Mouse (Mus musculus) myocyte (in vitro differentiated cells): ENCODE measurements around the gene Ptpn23. TPM values are rescaled to one million over a fixed set of nuclear protein-coding genes. Genes with fewer than 3 reads are reported as not detected.
A peak's percentile ranks its signal among the peaks of the same experiment; 100 is the strongest.

Experiments used
- H3K27me3 ChIP-seq: one replicate; pipeline ENCODE4 v1.6.1; 2011; ENCODE audit not compliant: control insufficient read depth, insufficient read depth, insufficient read length
- H3K36me3 ChIP-seq: one replicate; pipeline ENCODE4 v1.6.1; 2011; ENCODE audit not compliant: control insufficient read depth, insufficient read depth
- H3K4me2 ChIP-seq: one replicate; pipeline ENCODE4 v1.6.1; 2011; ENCODE audit warnings: low read depth, control low read depth
- H3K4me3 ChIP-seq: one replicate; pipeline ENCODE4 v1.5.1; 2011; ENCODE audit warnings: mild to moderate bottlenecking, control low read depth, moderate library complexity
- H3K79me2 ChIP-seq: one replicate; pipeline ENCODE4 v1.6.1; 2011; ENCODE audit not compliant: control insufficient read depth, insufficient read depth
- H3ac ChIP-seq: one replicate; pipeline ENCODE4 v1.6.1; 2011; ENCODE audit not compliant: control insufficient read depth, insufficient read length
- CEBPB ChIP-seq: IDR thresholded peaks from 2 replicates; pipeline ENCODE4 v1.6.1; 2011; ENCODE audit warnings: mild to moderate bottlenecking, moderate library complexity; ENCODE audit not compliant: poor library complexity, insufficient read depth, severe bottlenecking
- E2F4 ChIP-seq: IDR thresholded peaks from one replicate; pipeline ENCODE4 v1.6.1; 2011; ENCODE audit warnings: mild to moderate bottlenecking, control low read depth, moderate library complexity; ENCODE audit not compliant: insufficient read depth
- MAX ChIP-seq: IDR thresholded peaks from one replicate; pipeline ENCODE4 v1.6.1; 2011; ENCODE audit warnings: low read depth, mild to moderate bottlenecking, control low read depth
- MYOD1 ChIP-seq, 3 experiments: IDR thresholded peaks; one replicate each; pipeline ENCODE4 v1.6.1; 2011; ENCODE audit warnings: control low read depth in 2 of 3, low read depth in 2 of 3, mild to moderate bottlenecking in 2 of 3, moderate library complexity in 1 of 3; ENCODE audit not compliant: insufficient read length in 2 of 3, control insufficient read depth in 1 of 3
- MYOG ChIP-seq, 3 experiments: IDR thresholded peaks; one replicate each; pipeline ENCODE4 v1.6.1; 2011; ENCODE audit warnings: control low read depth in 2 of 3, low read depth in 2 of 3, mild to moderate bottlenecking in 2 of 3; ENCODE audit not compliant: insufficient read length in 2 of 3, control insufficient read depth in 1 of 3, insufficient read depth in 1 of 3
- POLR2A ChIP-seq: IDR thresholded peaks from one replicate; pipeline ENCODE4 v1.6.1; 2011; ENCODE audit warnings: low read depth, mild to moderate bottlenecking, control low read depth, moderate library complexity; ENCODE audit not compliant: insufficient read length
- POLR2AphosphoS2 ChIP-seq: IDR thresholded peaks from one replicate; pipeline ENCODE4 v1.6.1; 2011; ENCODE audit warnings: low read depth, control low read depth; ENCODE audit not compliant: insufficient read length
- REST ChIP-seq: IDR thresholded peaks from one replicate; pipeline ENCODE4 v1.6.1; 2011; ENCODE audit warnings: mild to moderate bottlenecking, control low read depth, moderate library complexity; ENCODE audit not compliant: insufficient read depth, insufficient read length
- SRF ChIP-seq: IDR thresholded peaks from one replicate; pipeline ENCODE4 v1.6.1; 2011; ENCODE audit warnings: low read depth; ENCODE audit not compliant: control insufficient read depth, insufficient read length
- TCF12 ChIP-seq: IDR thresholded peaks from one replicate; pipeline ENCODE4 v1.6.1; 2011; ENCODE audit warnings: mild to moderate bottlenecking, control low read depth; ENCODE audit not compliant: poor library complexity, insufficient read depth, severe bottlenecking
- TCF3 ChIP-seq: IDR thresholded peaks from one replicate; pipeline ENCODE4 v1.6.1; 2011; ENCODE audit warnings: low read depth, control low read depth; ENCODE audit not compliant: insufficient read length
- USF1 ChIP-seq: IDR thresholded peaks from one replicate; pipeline ENCODE4 v1.6.1; 2011; ENCODE audit warnings: low read depth, mild to moderate bottlenecking, control low read depth, moderate library complexity
- polyA plus RNA-seq: library from polyadenylated mRNA; unstranded; fragments of >200 nt; fragmentation: generic; extraction: Trizol; gene quantifications from one replicate; pipeline ENCODE4 v1.2.1, GENCODE M21; 2012; ENCODE audit warnings: missing spikeins

The Ptpn23 gene
- 36.0 TPM for polyA plus RNA-seq

DNA sequence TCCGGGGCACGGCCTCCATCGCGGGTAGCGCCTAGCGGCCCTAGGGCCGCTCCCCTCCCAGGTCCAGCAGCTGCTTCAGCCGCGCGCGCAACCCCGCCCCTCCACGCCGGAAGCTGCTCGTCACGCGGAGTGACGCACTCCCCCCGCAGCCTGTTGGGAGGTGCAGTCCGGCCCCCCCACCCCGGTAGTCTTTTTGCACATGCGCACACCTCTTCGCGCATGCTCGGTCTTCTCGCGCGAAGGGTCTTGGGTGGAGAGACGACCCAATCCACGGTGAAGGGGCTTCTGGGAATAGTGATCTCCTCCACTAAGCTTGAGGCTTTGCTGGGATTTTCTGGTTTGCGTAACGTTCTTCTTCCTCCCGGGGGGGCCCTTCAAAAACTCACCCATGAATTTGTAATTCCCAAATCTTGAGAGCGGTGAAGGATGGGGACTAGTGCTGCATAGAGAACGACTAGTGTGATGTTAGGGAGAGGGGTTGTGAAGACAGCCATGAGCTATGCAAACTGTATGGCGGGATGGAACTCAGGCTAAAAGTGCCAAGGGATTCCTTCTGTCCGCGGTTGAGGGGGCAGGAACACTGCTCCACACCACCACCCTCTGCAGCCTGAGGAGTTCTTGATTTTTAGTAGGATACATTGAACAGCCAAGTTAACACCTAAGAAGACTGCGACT is at the start of gene Ptpn23:
Gene Ptpn23 (minus strand): TSS at position 115 of the 675 bp plus-strand sequence.
- TF ChIP-seq E2F4 (no peak), POLR2A (peak; percentile 86), POLR2AphosphoS2 (peak; percentile 88), USF1 (peak; percentile 63), SRF (no peak), MYOD1 (IDR thresholded peaks at IDR 0.05; ENCODE audit: control insufficient read depth in 1 of 3, insufficient read length in 2 of 3, low read depth in 2 of 3) (peak in 2 of 3 experiments; percentile 70 to 88), MYOG (IDR thresholded peaks at IDR 0.05; ENCODE audit: control insufficient read depth in 1 of 3, insufficient read depth in 1 of 3, insufficient read length in 2 of 3, low read depth in 2 of 3) (peak; percentile 30 to 90 (median 77)), TCF3 (no peak), TCF12 (no peak), MAX (no peak), CEBPB (peak; percentile 51; the same call in 1 of the 2 replicates), REST (no peak)
- Histone ChIP-seq H3K36me3 (no peaks in the 10 kb centered on the region), H3K4me3 (peak within 1 kb of the TSS; percentile 97), H3K4me2 (peak within 1 kb of the TSS; percentile 95), H3K79me2 (peaks cover 46% of the 10 kb centered on the region), H3K27me3 (no peaks in the 10 kb centered on the region), H3ac (peak within 1 kb of the TSS; percentile 98)

DNA sequence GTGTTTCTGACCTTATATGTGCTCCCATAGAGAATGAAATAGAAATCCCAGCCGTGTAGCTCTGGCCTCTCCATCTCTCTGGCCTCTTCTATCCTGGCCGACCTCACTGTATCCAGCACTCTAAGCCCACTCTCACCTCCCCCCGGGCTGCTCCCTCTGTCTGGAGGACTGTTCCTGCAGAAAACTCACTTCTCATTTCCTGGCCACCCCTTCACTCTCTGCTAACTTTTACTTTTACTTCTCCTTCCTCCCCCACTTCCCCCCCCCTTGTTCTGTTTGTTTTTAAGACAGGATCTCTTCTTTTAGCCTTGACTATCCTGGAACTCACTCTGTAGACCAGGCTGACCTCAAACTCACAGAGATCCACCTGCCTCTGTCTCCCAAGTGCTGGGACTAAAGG is 44.5 kb upstream of the Ptpn23 start:
- H3K79me2 ChIP-seq: no peaks in the 10 kb centered on the region
- H3K27me3 ChIP-seq: no peaks in the 10 kb centered on the region
- TF ChIP-seq POLR2AphosphoS2: no peak
- TF ChIP-seq TCF12: no peak
- TF ChIP-seq E2F4: no peak
- TF ChIP-seq MAX: no peak
- TF ChIP-seq MYOD1 (IDR thresholded peaks at IDR 0.05; ENCODE audit: control insufficient read depth in 1 of 3, insufficient read length in 2 of 3, low read depth in 2 of 3): no peak
- TF ChIP-seq POLR2A: no peak
- no peak for TF ChIP-seq TCF3
- no peak overlapping the region for H3K4me2 ChIP-seq
- no peak overlapping the region for H3K4me3 ChIP-seq
- peaks cover 3% of the 10 kb centered on the region for H3K36me3 ChIP-seq
- no peak overlapping the region for H3ac ChIP-seq

DNA sequence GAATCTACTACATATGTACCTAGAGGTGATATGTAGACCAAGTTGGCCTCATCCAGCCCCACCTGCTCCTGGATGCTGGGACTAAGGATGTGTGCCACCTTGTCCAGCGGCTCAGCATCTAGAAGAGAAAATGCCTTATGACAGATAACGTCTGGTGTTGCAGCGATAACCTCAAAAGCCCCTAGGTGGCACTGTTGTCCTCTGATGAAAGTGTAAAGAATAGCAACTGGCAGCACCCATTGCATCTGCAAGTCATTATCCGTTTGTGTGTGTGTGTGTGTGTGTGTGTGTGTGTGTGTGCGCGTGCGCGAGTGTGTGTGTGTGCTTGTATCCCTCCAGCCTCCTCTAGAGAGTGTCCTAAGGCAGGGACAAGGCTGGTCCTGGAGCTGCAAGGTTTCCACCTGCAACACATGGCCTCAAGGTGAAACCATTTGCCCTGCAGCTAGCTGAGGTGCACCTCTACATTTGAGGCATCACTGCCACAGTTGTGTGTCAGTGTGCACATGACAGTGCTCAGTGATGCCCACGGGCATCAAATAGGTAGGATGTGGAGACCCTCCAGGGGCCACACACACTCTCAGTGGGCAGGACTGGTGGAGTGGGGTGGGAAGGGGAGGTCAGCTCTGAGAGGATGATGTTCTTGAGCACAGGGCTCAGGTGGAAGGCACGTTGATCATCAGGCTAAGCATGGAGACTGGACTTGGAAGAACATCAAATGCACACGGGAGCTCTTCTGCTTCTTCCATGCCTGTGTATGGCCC is 41.0 kb upstream of the Ptpn23 start:
- Histone ChIP-seq H3K4me2 (no peak overlapping the region), H3ac (no peak overlapping the region), H3K4me3 (no peak overlapping the region), H3K36me3 (peaks cover 3% of the 10 kb centered on the region), H3K79me2 (no peaks in the 10 kb centered on the region), H3K27me3 (no peaks in the 10 kb centered on the region)
- TF ChIP-seq MYOG (IDR thresholded peaks at IDR 0.05; ENCODE audit: control insufficient read depth in 1 of 3, insufficient read depth in 1 of 3, insufficient read length in 2 of 3, low read depth in 2 of 3) (no peak), TCF12 (no peak)

DNA sequence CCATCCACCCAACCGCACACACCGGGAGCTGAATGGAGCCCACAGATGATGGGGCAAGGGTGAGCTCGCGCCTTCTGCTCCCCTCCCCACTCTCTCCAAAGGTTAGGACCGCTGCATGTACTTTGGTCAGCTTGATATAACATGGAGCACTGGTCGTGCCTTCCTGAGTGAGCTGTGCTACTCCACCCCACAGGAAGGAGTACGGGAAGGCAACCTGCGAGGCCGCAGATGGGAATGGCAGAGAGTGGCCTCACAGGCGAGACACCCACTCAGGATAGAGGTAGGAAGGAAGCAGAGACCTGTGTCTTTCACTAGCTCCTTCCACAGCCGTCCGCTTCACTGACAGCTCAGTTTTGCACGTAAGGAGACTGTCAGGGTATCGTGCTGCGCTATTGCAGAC is 40.3 kb upstream of the Ptpn23 start:
- Histone ChIP-seq H3K4me2 (no peak overlapping the region), H3ac (no peak overlapping the region), H3K27me3 (no peaks in the 10 kb centered on the region), H3K36me3 (peaks cover 3% of the 10 kb centered on the region), H3K4me3 (no peak overlapping the region), H3K79me2 (no peaks in the 10 kb centered on the region)
- TF ChIP-seq E2F4 (no peak), REST (no peak), TCF12 (no peak), MYOG (IDR thresholded peaks at IDR 0.05; ENCODE audit: control insufficient read depth in 1 of 3, insufficient read depth in 1 of 3, insufficient read length in 2 of 3, low read depth in 2 of 3) (no peak), TCF3 (no peak), MYOD1 (IDR thresholded peaks at IDR 0.05; ENCODE audit: control insufficient read depth in 1 of 3, insufficient read length in 2 of 3, low read depth in 2 of 3) (no peak), POLR2AphosphoS2 (no peak), POLR2A (no peak)

DNA sequence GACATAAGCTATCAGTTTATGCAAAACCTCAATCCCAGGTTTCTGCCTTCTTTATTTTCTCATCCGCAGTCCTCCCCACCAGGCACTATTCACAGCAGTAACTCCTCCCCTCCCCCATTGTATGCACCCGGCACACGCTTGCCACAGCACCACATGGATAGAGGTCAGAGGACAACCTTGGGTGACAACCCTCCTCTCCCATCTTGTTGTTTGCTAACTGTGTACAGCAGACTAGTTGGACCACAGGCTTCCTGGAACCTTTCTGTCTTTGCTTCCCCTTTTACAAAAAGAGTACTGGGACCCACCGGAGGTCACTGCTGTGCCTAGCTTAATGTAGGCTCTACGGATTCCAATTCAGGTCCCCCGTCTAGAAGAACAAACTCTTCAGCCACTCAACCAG is 32.5 kb upstream of the Ptpn23 start:
- no peaks in the 10 kb centered on the region for H3K79me2 ChIP-seq

More for the DNA sequence above, 32.5 kb upstream of the Ptpn23 start:
- TF ChIP-seq POLR2A (no peak), E2F4 (no peak), MYOG (IDR thresholded peaks at IDR 0.05; ENCODE audit: control insufficient read depth in 1 of 3, insufficient read depth in 1 of 3, insufficient read length in 2 of 3, low read depth in 2 of 3) (no peak), TCF3 (no peak), MYOD1 (IDR thresholded peaks at IDR 0.05; ENCODE audit: control insufficient read depth in 1 of 3, insufficient read length in 2 of 3, low read depth in 2 of 3) (no peak), MAX (no peak), POLR2AphosphoS2 (no peak), USF1 (no peak), REST (no peak), TCF12 (no peak), SRF (no peak), CEBPB (no peak)
- Histone ChIP-seq H3ac (no peak overlapping the region), H3K4me3 (no peak overlapping the region), H3K27me3 (no peaks in the 10 kb centered on the region), H3K4me2 (no peak overlapping the region), H3K36me3 (no peaks in the 10 kb centered on the region)
